Mouse (Mus musculus) bone marrow macrophage, adult 2 months (primary cell): ENCODE data around the gene Pou2f1. TPM values are rescaled to one million over a fixed set of nuclear protein-coding genes. Genes with fewer than 3 reads are reported as not detected.

ENCODE experiments used
- H3K27ac ChIP-seq: 2 replicates; pipeline ENCODE4 v1.5.1; 2012; ENCODE audit warnings: low read depth, low read length; ENCODE audit not compliant: insufficient read depth
- H3K4me1 ChIP-seq: 2 replicates; pipeline ENCODE4 v1.6.1; 2012; ENCODE audit warnings: low read length; ENCODE audit not compliant: control insufficient read depth, insufficient read depth
- H3K4me3 ChIP-seq: 2 replicates; pipeline ENCODE4 v1.5.1; 2012; ENCODE audit warnings: mild to moderate bottlenecking, low read length, moderate library complexity; ENCODE audit not compliant: insufficient read depth
- CTCF ChIP-seq: IDR thresholded peaks from 2 replicates; pipeline ENCODE4 v1.5.1; 2012; ENCODE audit warnings: low read depth, mild to moderate bottlenecking, low read length, moderate library complexity
- POLR2A ChIP-seq: IDR thresholded peaks from 2 replicates; pipeline ENCODE4 v1.6.1; 2012; ENCODE audit warnings: mild to moderate bottlenecking, low read depth, low read length, borderline replicate concordance
- polyA plus RNA-seq: library from polyadenylated mRNA; stranded (reverse); fragments of >200 nt; gene quantifications from 2 replicates; pipeline ENCODE4 v1.2.4, GENCODE M21; 2012; ENCODE audit not compliant: missing spikeins, insufficient read depth, insufficient read length

Pou2f1 gene
- polyA plus RNA-seq, 1 experiment = 12.3 TPM

DNA sequence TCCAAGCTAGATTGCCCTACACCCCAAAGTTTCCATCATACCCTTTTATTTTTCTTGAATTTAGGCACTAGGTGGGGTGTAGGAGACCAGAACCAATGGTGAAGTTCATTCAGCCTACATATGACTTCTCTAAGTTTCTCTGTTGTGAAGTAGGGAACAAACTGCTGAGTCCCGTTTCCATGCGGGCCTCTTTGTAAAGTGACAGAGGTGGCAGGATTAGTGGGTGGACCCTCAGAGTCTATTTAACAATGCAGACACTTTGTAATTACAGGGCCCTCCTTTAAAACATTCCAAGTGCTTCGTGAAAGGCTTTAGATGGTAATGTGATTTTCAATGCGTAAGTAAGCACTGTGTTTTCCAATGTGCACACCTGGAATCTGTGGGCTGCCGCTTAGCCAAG, 32.6 kb upstream of the Pou2f1 start:
- H3K27ac ChIP-seq = no peak overlapping the region
- H3K4me1 ChIP-seq = no peaks in the 10 kb centered on the region
- no peak overlapping the region for H3K4me3 ChIP-seq
- TF ChIP-seq POLR2A (no peak), CTCF (no peak)

DNA sequence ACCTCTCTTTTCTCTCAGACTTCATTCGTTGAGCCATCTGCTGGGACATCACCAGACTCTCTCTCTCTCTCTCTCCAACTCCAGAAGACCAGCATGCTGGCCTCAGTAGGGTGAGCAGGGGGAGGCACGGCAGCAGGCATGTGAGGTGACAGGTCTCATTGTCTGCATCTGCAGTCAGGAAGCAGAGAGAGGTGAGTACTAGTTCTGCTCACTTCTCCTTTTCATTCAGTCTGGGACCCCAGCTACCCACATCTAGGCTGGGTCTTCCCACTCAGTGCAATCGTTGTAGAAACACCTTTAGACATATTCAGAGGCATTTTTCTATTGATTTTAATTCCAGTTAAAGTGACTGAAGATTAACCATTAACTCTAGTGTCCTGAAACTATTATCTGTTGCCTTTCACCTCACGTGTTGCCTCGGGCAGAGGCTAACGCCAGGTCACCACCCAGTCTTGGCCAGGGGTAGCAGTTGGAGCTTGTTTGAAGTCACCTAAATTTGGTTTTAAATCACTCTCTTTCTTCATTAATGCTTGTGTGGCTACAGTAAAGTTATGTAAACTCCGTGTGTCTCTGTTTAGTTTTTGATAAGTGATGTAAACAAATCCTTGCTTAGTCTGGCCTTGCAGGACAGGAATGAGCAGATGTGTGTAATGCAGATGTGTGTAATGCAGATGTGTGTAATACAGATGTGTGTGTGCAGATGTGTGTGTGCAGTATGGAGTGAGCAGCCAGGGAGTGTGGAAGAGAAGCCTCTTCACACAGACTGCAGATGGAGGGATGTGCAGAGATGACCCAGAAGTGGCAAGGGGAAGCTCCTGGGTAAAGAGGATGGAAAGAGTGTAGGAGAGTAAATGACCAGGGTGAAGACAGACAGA, 29.4 kb upstream of the Pou2f1 start:
- H3K27ac ChIP-seq = no peak overlapping the region
- TF ChIP-seq POLR2A (no peak), CTCF (no peak)
- no peak overlapping the region for H3K4me3 ChIP-seq
- no peaks in the 10 kb centered on the region; the same call in 1 of the 2 replicates for H3K4me1 ChIP-seq

DNA sequence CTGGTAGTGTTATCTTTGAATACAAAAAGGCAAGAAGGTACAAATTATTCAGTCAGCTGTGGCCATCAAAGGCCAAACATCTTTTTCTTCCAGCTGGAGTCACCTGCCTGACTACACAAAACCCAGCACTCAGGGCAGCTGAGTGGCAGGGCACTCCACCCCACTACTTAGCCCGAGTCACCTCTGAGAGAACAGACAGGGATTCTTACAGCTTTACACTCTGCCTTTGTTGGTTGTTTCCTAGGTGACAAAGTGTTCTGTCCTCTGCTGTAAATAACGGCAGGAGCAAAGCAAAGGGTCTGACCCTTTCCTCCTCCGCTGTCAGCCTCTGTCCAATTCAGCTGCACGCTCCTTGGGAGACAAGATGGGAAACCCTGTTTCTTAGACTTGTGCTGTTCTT, 21.5 kb upstream of the Pou2f1 start:
- TF ChIP-seq CTCF = no peak
- no peak for TF ChIP-seq POLR2A

DNA sequence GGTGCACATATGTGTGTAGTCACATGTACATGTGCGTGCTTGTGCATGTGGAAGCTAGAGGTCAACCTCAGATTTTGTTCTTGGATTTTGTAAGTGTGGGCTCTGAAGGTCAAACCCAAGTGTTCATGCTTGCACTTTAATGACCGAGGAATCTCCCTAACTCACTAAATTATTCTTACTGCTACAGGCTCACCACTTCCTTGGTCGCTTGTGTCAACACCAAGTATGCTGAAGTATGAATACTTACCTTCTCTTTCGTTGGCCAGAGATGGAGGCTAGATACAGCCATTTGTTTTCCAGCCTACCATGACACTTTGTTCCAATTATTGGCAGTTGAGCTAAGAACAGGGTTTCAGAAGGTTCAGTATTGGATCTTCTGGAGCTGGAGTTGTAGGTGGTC, 14.7 kb upstream of the Pou2f1 start:
- no peaks in the 10 kb centered on the region for H3K4me1 ChIP-seq
- H3K4me3 ChIP-seq = no peak overlapping the region
- no peak overlapping the region for H3K27ac ChIP-seq
- no peak for TF ChIP-seq POLR2A
- TF ChIP-seq CTCF = no peak

More for the DNA sequence above, 21.5 kb upstream of the Pou2f1 start:
- no peak overlapping the region for H3K4me3 ChIP-seq
- no peak overlapping the region for H3K27ac ChIP-seq
- H3K4me1 ChIP-seq = no peaks in the 10 kb centered on the region

DNA sequence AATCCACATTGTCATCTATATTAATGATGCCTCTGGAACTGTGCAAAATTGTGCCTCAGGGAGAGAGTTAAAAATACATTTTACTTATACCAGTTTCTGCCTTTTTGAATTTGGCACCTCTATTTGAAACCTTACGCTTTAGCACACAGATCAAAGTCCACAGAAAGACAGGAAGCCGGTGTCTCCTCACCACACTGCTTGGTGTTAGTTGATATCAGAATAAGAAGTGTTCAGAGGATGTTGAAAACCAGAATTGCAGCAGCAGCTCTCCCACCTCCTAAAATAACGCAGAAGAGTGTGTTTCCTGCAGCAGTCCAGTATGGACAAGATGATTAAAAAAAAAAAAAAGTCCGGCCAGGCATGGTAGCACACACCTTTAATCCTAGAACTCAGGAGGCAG, 13.8 kb upstream of the Pou2f1 start:
- no peaks in the 10 kb centered on the region for H3K4me1 ChIP-seq
- no peak overlapping the region for H3K27ac ChIP-seq
- H3K4me3 ChIP-seq = no peak overlapping the region
- TF ChIP-seq CTCF (no peak), POLR2A (no peak)

DNA sequence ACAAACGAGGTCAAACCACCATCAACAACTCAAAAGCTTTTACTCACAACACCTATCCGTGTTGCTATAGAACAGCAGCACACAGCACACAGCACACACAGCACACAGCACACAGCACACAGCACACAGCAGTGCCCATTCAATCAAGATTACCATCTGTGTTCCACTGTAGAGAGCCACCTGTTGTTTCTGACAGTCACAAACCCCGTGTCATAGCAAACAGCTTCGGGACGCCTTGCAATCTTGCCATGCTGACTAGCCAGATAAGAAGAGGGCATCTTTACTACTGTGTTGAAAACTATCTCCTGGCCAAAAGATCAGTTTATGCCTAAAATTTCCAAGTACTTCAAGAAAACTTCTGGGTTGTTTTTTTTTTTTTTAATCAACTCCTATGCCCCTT, 12.1 kb upstream of the Pou2f1 start:
- Histone ChIP-seq H3K27ac (no peak overlapping the region), H3K4me1 (no peaks in the 10 kb centered on the region), H3K4me3 (no peak overlapping the region)
- TF ChIP-seq CTCF (no peak), POLR2A (no peak)

DNA sequence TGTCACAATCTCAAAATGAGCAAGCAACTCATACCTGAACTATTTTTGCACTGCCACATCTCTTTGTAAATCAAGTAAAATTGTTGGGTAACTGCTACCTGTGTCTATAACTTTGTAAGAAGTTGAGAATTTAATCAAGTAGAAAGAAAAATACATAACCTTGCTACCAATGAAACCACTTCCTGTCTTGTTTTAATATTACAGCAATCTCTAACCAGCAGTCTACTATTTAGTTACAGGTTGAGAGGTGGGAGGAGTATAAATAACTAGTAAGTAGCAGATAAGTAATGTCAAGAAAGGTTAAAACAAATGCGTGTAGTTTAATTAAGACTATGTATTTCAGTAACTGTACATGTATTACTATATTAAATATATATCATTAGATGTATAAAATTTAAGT, 7.6 kb upstream of the Pou2f1 start:
- no peak overlapping the region for H3K4me3 ChIP-seq
- no peak for TF ChIP-seq CTCF
- no peak for TF ChIP-seq POLR2A
- peaks cover 4% of the 10 kb centered on the region for H3K4me1 ChIP-seq
- no peak overlapping the region for H3K27ac ChIP-seq

DNA sequence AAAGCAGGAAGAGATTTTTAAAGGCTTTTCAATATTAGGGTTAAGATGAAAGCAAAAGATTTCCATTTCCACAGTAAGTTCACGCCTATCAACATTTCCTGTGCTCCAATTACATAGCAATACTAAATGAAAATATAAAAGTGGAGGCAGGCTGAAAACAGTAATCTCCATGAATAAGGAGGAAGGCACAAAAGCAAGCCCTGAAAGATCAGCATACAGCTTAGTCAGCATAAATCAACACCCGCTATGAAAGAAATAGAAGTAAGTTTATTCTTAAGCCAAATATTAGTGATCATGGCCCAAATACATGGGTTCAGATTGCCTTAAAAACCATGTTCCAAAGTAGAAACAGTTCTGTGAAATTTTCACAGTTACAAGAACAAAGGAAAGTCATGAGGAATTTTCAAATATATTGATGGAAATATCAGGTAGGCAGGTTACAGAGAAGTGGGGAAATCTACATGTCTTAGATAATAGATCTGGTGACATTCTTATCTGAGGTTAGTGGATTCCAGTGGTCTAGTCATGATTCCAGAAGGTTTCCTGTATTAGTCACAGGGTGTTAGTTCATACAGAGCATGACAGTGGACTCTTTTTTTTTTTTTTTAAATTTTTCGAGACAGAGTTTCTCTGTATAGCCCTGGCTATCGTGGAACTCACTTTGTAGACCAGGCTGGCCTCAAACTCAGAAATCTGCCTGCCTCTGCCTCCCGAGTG, 6.3 kb upstream of the Pou2f1 start:
- TF ChIP-seq POLR2A (no peak), CTCF (no peak)
- Histone ChIP-seq H3K4me1 (peaks cover 6% of the 10 kb centered on the region), H3K4me3 (no peak overlapping the region), H3K27ac (no peak overlapping the region)

DNA sequence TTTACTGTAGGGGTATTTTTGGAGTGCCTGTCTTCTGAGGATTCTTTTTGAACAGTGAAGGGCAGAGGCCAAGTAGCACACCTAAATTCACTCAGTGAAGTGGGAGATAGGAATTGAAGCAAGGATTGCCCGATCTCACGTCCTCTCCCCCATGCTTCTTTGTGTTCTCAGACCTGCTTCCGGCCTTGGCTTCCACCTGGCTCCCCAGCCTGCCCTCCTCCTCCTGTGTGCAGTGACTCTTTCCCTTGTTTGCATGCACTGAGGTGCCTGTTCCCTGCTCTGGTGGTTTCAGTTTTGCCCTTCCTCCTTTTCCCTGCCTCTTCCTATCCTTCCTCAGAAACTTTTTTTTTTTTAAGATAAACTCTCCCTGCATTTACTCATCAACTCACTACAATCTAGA, 4.5 kb upstream of the Pou2f1 start:
- TF ChIP-seq CTCF = no peak
- no peak for TF ChIP-seq POLR2A
- Histone ChIP-seq H3K4me1 (peaks cover 6% of the 10 kb centered on the region), H3K4me3 (no peak overlapping the region), H3K27ac (no peak overlapping the region)
